Mouse (Mus musculus): ENCODE measurements at regions not wholly inside any gene's neighbourhood (a gene's known extent, or its start where the extent isn't known, plus 50 kb on each side); places are given as distances from the start of the nearest gene placed in this dataset.

DNA sequence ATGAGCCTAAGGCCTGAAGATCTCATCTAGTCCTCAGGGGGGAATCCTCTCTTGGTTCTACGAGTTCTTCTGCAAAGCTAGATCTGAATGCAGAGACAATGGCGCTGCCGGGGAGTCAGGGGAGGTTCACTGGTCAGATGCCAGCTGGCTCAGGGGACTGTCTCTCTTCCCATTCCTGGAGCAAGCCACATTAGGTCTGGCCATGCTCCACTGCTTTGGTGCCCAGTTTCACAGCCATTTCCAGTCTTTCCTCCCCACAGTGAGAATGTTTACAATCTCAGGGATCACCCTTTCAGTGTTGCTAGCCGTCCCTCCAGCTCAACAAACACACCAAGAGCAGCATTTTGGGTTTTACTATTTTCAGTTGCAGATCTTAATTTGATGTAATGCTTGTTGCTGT lies 233.7 kb upstream of the Cdh11 start:
- no peaks in the 10 kb centered on the region for H3K36me3 ChIP-seq
- no peak for ATAC-seq (replicated peaks; ENCODE audit: insufficient number of reproducible peaks, insufficient read depth, low FRiP score, low read depth)
- no peaks in the 10 kb centered on the region for H3K4me1 ChIP-seq (replicated peaks)
- H3K27ac ChIP-seq = no peak overlapping the region
- H3K9me3 ChIP-seq (replicated peaks) = no peaks in the 10 kb centered on the region
- no peak overlapping the region for H3K4me2 ChIP-seq
- H3K9ac ChIP-seq = no peak overlapping the region
- no peak overlapping the region for H3K4me3 ChIP-seq
- no peaks in the 10 kb centered on the region for H3K27me3 ChIP-seq
- WGBS = 51% methylated on average over 4 of the region's 4 CpGs

GRCm38 (mm10) chr8:103023237-103023636 lies 237.8 kb upstream of the Cdh11 start:
- Histone ChIP-seq H3K9ac (no peak overlapping the region), H3K4me2 (no peak overlapping the region), H3K4me3 (no peak overlapping the region), H3K9me3 (replicated peaks) (no peaks in the 10 kb centered on the region), H3K4me1 (replicated peaks) (no peaks in the 10 kb centered on the region), H3K27ac (no peak overlapping the region), H3K36me3 (no peaks in the 10 kb centered on the region), H3K27me3 (no peaks in the 10 kb centered on the region)
- ATAC-seq (replicated peaks; ENCODE audit: insufficient number of reproducible peaks, insufficient read depth, low FRiP score, low read depth) = no peak
- WGBS = 70% methylated on average over 1 of the region's 1 CpGs

- Histone ChIP-seq H3K4me1 (replicated peaks) (no peaks in the 10 kb centered on the region), H3K9me3 (replicated peaks) (no peaks in the 10 kb centered on the region), H3K27me3 (no peaks in the 10 kb centered on the region), H3K9ac (no peak overlapping the region), H3K4me3 (no peak overlapping the region), H3K36me3 (no peaks in the 10 kb centered on the region), H3K4me2 (no peak overlapping the region), H3K27ac (no peak overlapping the region)
- WGBS = 58% methylated on average over 1 of the region's 1 CpGs
- ATAC-seq (replicated peaks; ENCODE audit: insufficient number of reproducible peaks, insufficient read depth, low FRiP score, low read depth) = no peak
Observed at GRCm38 (mm10) chr8:103031708-103032107, 246.3 kb upstream of the Cdh11 start.

DNA sequence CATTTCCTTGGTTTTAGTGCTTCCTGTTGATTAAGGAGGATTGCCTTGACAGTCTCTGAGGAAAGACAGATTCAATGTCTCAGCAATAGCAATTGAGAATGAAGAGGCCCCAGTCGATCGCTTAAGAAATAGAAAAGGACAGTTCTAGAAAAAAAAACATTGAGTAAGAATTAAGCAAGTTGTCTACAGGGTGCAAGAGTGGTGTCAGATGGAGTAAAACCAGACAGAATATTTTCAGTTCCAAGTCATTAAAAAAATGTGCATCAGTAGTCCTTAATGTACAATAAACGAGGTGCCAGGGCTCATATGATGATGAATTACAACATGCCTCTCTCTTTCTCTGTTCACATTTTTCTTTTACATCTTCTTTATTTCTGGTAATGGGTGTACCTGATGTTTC lies 248.5 kb upstream of the Cdh11 start:
- Histone ChIP-seq H3K36me3 (no peaks in the 10 kb centered on the region), H3K9ac (no peak overlapping the region), H3K4me1 (replicated peaks) (no peaks in the 10 kb centered on the region), H3K27ac (no peak overlapping the region), H3K27me3 (no peaks in the 10 kb centered on the region), H3K9me3 (replicated peaks) (no peaks in the 10 kb centered on the region), H3K4me2 (no peak overlapping the region), H3K4me3 (no peak overlapping the region)
- ATAC-seq (replicated peaks; ENCODE audit: insufficient number of reproducible peaks, insufficient read depth, low FRiP score, low read depth) = no peak
- 63% methylated on average over 3 of the region's 3 CpGs for WGBS

- no peaks in the 10 kb centered on the region for H3K4me1 ChIP-seq (replicated peaks)
- H3K27ac ChIP-seq = no peak overlapping the region
- H3K9ac ChIP-seq = no peak overlapping the region
- H3K36me3 ChIP-seq = no peaks in the 10 kb centered on the region
- H3K27me3 ChIP-seq = no peaks in the 10 kb centered on the region
- H3K4me2 ChIP-seq = no peak overlapping the region
- no peak for ATAC-seq (replicated peaks; ENCODE audit: insufficient number of reproducible peaks, insufficient read depth, low FRiP score, low read depth)
- H3K4me3 ChIP-seq = no peak overlapping the region
- no peaks in the 10 kb centered on the region for H3K9me3 ChIP-seq (replicated peaks)
- WGBS = 79% methylated on average over 5 of the region's 5 CpGs
Observed at GRCm38 (mm10) chr8:103072079-103072635, 286.7 kb upstream of the Cdh11 start.

- 94% methylated on average over 1 of the region's 1 CpGs for WGBS
- H3K4me3 ChIP-seq = no peak overlapping the region
- no peaks in the 10 kb centered on the region for H3K9me3 ChIP-seq (replicated peaks)
- H3K4me1 ChIP-seq (replicated peaks) = no peaks in the 10 kb centered on the region
- no peak overlapping the region for H3K9ac ChIP-seq
- no peaks in the 10 kb centered on the region for H3K27me3 ChIP-seq
- no peak overlapping the region for H3K27ac ChIP-seq
- no peak for ATAC-seq (replicated peaks; ENCODE audit: insufficient number of reproducible peaks, insufficient read depth, low FRiP score, low read depth)
- no peaks in the 10 kb centered on the region for H3K36me3 ChIP-seq
- H3K4me2 ChIP-seq = no peak overlapping the region
Observed at GRCm38 (mm10) chr8:103072646-103073045, 287.2 kb upstream of the Cdh11 start.

- Histone ChIP-seq H3K27ac (peak overlapping the region; percentile 26; the same call in 1 of the 2 replicates), H3K4me2 (no peak overlapping the region), H3K9me3 (replicated peaks) (no peaks in the 10 kb centered on the region), H3K4me3 (no peak overlapping the region), H3K9ac (no peak overlapping the region), H3K27me3 (no peaks in the 10 kb centered on the region), H3K36me3 (no peaks in the 10 kb centered on the region), H3K4me1 (replicated peaks) (no peaks in the 10 kb centered on the region)
- WGBS = 28% methylated on average over 3 of the region's 3 CpGs
- ATAC-seq (replicated peaks; ENCODE audit: insufficient number of reproducible peaks, insufficient read depth, low FRiP score, low read depth) = no peak
Observed at GRCm38 (mm10) chr8:103078559-103078958, 293.1 kb upstream of the Cdh11 start.

GRCm38 (mm10) chr8:103086956-103087482 lies 301.6 kb upstream of the Cdh11 start:
- Histone ChIP-seq H3K27ac (no peak overlapping the region), H3K27me3 (no peaks in the 10 kb centered on the region), H3K4me3 (no peak overlapping the region), H3K4me2 (no peak overlapping the region), H3K4me1 (replicated peaks) (no peaks in the 10 kb centered on the region), H3K9ac (no peak overlapping the region), H3K9me3 (replicated peaks) (no peaks in the 10 kb centered on the region), H3K36me3 (no peaks in the 10 kb centered on the region)
- WGBS = 78% methylated on average over 4 of the region's 4 CpGs
- no peak for ATAC-seq (replicated peaks; ENCODE audit: insufficient number of reproducible peaks, insufficient read depth, low FRiP score, low read depth)

GRCm38 (mm10) chr8:103096496-103097092 lies 311.2 kb upstream of the Cdh11 start:
- Histone ChIP-seq H3K9ac (no peak overlapping the region), H3K9me3 (replicated peaks) (no peaks in the 10 kb centered on the region), H3K27ac (no peak overlapping the region), H3K4me2 (no peak overlapping the region), H3K4me1 (replicated peaks) (no peaks in the 10 kb centered on the region), H3K36me3 (no peaks in the 10 kb centered on the region), H3K27me3 (no peaks in the 10 kb centered on the region), H3K4me3 (no peak overlapping the region)
- no peak for ATAC-seq (replicated peaks; ENCODE audit: insufficient number of reproducible peaks, insufficient read depth, low FRiP score, low read depth)
- 65% methylated on average over 4 of the region's 4 CpGs for WGBS

DNA sequence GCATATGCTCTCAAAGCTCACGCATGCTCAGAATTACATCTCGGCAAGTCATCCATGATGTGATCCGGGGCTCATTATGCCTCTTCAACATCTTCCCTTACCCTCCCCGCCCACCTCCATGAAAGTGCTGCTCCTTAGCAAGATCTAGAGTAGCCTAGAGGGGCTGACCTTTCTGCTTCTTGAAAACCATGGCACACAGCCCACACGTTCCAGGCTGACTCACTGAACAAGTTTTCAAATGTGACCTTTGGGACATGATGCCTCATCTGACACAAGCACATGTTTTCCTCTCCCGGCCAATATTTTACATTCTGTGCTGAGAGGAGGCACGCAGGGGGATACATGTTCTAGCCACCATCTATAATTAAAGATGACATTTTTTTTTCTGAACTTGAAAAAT lies 340.1 kb upstream of the Cdh11 start:
- H3K36me3 ChIP-seq = no peaks in the 10 kb centered on the region
- WGBS = 74% methylated on average over 7 of the region's 7 CpGs

DNA sequence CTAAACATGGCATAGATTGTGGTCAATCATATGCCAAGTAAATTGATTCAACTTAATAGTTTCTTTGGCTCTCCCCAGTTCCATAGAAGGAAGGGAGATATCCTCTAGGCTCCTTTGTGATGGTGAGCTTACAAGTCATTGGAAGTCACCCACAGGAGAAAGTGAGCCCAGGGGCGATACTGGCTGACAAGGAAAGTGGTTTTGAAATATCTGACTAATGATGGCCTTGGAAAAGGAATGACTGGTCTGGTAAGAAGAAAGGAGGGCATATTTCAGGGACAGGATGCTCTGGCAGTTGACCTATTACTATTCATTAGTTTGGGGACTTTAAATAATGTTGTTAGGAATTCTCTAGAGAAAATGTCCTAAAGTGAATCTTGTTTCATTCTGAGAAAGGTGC lies 352.7 kb upstream of the Cdh11 start:
- 65% methylated on average over 1 of the region's 1 CpGs for WGBS

More for the DNA sequence above, 340.1 kb upstream of the Cdh11 start:
- H3K4me1 ChIP-seq (replicated peaks) = no peaks in the 10 kb centered on the region
- H3K9ac ChIP-seq = no peak overlapping the region
- H3K4me2 ChIP-seq = no peak overlapping the region
- no peak overlapping the region for H3K4me3 ChIP-seq
- no peaks in the 10 kb centered on the region for H3K27me3 ChIP-seq
- H3K9me3 ChIP-seq (replicated peaks) = no peaks in the 10 kb centered on the region
- ATAC-seq (replicated peaks; ENCODE audit: insufficient number of reproducible peaks, insufficient read depth, low FRiP score, low read depth) = no peak
- no peak overlapping the region for H3K27ac ChIP-seq

GRCm38 (mm10) chr8:103144835-103145234 lies 359.4 kb upstream of the Cdh11 start:
- Histone ChIP-seq H3K4me1 (replicated peaks) (no peaks in the 10 kb centered on the region), H3K9ac (no peak overlapping the region), H3K36me3 (no peaks in the 10 kb centered on the region), H3K4me2 (no peak overlapping the region), H3K27ac (no peak overlapping the region), H3K4me3 (no peak overlapping the region), H3K27me3 (no peaks in the 10 kb centered on the region), H3K9me3 (replicated peaks) (no peaks in the 10 kb centered on the region)
- 62% methylated on average over 1 of the region's 1 CpGs for WGBS
- ATAC-seq (replicated peaks; ENCODE audit: insufficient number of reproducible peaks, insufficient read depth, low FRiP score, low read depth) = no peak

More for the DNA sequence above, 352.7 kb upstream of the Cdh11 start:
- H3K27me3 ChIP-seq = no peaks in the 10 kb centered on the region
- H3K27ac ChIP-seq = no peak overlapping the region
- no peak overlapping the region for H3K4me3 ChIP-seq
- H3K9me3 ChIP-seq (replicated peaks) = no peaks in the 10 kb centered on the region
- H3K9ac ChIP-seq = no peak overlapping the region
- H3K36me3 ChIP-seq = no peaks in the 10 kb centered on the region
- H3K4me2 ChIP-seq = no peak overlapping the region
- H3K4me1 ChIP-seq (replicated peaks) = no peaks in the 10 kb centered on the region
- ATAC-seq (replicated peaks; ENCODE audit: insufficient number of reproducible peaks, insufficient read depth, low FRiP score, low read depth) = no peak

All from heart, embryonic 15.5 days (tissue).